Mouse (Mus musculus) yolk sac, embryonic 10.5 days (tissue): ENCODE data around the gene Msl1.

Source experiments
- DNase-seq: peaks from one replicate; pipeline ENCODE4 v3.0.0-alpha.2; 2017; ENCODE audit warnings: low spot score

Msl1 gene

GRCm38 (mm10) chr11:98777888-98778287, 17.4 kb upstream of the Msl1 start:
- DNase-seq, result no peak

GRCm38 (mm10) chr11:98781851-98782512, 13.3 kb upstream of the Msl1 start:
- peak; percentile 44 for DNase-seq

GRCm38 (mm10) chr11:98782651-98783235, 12.6 kb upstream of the Msl1 start:
- DNase-seq, result no peak

GRCm38 (mm10) chr11:98783236-98783696, 12.1 kb upstream of the Msl1 start:
- DNase-seq, result peak; percentile 94

GRCm38 (mm10) chr11:98784139-98784538, 11.2 kb upstream of the Msl1 start:
- DNase-seq, result no peak

- DNase-seq, result no peak
These were observed 10.1 kb upstream of the Msl1 start for GRCm38 (mm10) chr11:98785214-98785613.

GRCm38 (mm10) chr11:98785772-98786281, 9.5 kb upstream of the Msl1 start:
- peak; percentile 67 for DNase-seq

- peak; percentile 96 for DNase-seq
These were observed 8.7 kb upstream of the Msl1 start for GRCm38 (mm10) chr11:98786359-98787214.

GRCm38 (mm10) chr11:98787229-98787628, 8.1 kb upstream of the Msl1 start:
- no peak for DNase-seq

GRCm38 (mm10) chr11:98787691-98788090, 7.6 kb upstream of the Msl1 start:
- no peak for DNase-seq

GRCm38 (mm10) chr11:98788139-98788538, 7.2 kb upstream of the Msl1 start:
- no peak for DNase-seq

- DNase-seq, result peak; percentile 89
These were observed 6.6 kb upstream of the Msl1 start for GRCm38 (mm10) chr11:98788550-98789218.

GRCm38 (mm10) chr11:98789219-98789807, 6.0 kb upstream of the Msl1 start:
- no peak for DNase-seq

- no peak for DNase-seq
These were observed 5.5 kb upstream of the Msl1 start for GRCm38 (mm10) chr11:98789824-98790223.

GRCm38 (mm10) chr11:98790631-98791205, 4.6 kb upstream of the Msl1 start:
- no peak for DNase-seq

- DNase-seq, result no peak
These were observed 3.9 kb upstream of the Msl1 start for GRCm38 (mm10) chr11:98791448-98791847.

- DNase-seq, result no peak
These were observed 3.2 kb upstream of the Msl1 start for GRCm38 (mm10) chr11:98792081-98792480.

- DNase-seq, result no peak
These were observed 774 bp upstream of the Msl1 start for GRCm38 (mm10) chr11:98794469-98795014.

- DNase-seq, result peak; percentile 33
These were observed 598 bp downstream of the Msl1 start for GRCm38 (mm10) chr11:98795714-98796514.
